Mouse (Mus musculus) T-cell, adult 2 months (primary cell): ENCODE results near the gene Ppm1l.

Source experiments
- DNase-seq: peaks from one replicate; pipeline ENCODE4 v3.0.0; 2022; ENCODE audit warnings: low spot score

Ppm1l gene

GRCm38 (mm10) chr3:69340486-69340885 lies 23.8 kb downstream of the Ppm1l start:
- DNase-seq, result no peak

DNA sequence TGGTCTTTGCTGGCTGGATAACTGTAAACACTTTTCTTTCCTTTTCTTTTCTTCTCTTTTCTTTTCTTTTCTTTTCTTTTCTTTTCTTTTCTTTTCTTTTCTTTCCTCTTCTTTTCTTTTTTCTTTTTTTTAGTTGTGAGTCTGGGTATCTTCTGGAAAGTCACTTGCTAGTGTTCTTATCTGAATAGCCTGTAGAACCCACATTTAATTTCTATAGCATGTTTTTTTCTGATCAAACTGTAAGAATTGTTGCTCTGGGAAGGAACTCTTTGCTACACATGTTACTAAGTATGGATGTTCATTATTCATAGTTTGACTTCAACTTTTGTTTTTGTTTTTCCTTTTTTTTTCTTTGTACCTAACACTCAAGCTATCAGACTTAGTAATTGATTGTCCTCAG lies 24.3 kb downstream of the Ppm1l start:
- DNase-seq, result no peak

DNA sequence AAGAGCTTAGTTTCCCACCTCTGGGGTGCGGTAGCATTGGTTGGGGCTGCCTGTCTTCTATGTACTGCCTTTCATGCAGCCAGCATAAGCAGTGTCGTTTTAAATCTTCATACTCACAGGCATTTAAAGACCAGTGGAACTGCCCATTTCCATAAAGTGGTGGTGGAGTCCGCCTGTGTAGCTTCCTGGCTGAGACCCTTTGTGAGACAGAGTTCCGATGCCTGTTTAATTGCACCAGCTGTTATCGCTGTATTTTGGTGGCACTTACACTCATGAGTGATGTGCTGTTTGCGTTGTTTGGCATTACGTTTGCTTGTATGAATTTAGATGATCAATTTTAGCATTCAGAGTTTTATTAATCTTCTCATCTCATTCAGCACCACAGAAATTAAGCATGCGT lies 24.9 kb downstream of the Ppm1l start:
- DNase-seq, result no peak

DNA sequence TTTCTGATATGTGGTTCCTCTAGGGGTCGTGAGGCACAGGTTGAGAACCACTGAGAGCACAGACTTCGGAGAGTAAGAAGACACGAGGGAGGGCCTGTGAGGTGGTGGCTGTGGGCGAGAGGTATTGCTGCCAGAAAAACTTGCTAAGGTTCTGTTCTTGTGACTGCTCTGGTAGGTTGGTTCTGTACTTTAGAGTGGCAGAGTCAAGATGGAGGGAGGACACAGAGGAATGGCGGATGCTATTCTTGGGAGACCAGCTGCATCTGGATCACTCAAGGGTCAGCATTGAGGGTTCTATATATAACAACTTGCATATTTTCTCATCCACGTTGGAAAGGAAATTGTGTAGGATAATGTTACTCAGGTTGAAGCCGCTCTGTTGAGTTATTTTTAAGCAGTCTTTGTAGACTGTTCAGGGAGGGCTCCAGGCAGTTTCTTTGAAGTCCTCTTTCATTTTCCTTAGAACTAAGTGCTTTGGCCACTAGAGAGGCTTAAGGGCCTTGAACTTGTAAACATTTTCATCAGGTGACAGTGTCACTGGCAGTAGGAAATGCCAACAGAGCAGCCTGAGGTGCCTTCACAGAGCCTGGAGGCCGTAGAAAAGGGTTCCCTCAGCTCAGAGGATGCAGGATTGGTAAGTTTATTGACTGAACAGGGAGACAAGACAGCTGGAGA lies 25.7 kb downstream of the Ppm1l start:
- DNase-seq, result no peak

DNA sequence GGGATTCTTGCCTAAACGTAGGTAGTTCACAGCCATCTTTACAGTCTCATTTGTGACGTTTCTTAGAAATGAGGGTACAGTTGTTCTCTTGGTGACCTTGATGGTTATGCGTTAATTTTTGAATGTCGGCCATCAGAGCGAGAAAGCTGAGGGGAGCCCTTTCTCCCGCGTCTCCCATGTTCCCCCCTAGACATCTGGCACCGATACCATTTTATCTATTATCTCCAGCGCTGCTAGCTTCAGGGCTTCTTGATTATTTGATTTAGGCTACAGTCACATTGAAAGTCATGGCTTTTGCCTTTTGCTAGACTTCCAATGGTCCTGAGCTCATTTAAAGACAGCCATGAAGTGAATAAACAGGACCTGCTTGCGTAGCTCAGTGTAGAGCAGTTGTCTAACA lies 26.5 kb downstream of the Ppm1l start:
- DNase-seq, result no peak

GRCm38 (mm10) chr3:69346514-69346913 lies 29.9 kb downstream of the Ppm1l start:
- DNase-seq, result no peak

DNA sequence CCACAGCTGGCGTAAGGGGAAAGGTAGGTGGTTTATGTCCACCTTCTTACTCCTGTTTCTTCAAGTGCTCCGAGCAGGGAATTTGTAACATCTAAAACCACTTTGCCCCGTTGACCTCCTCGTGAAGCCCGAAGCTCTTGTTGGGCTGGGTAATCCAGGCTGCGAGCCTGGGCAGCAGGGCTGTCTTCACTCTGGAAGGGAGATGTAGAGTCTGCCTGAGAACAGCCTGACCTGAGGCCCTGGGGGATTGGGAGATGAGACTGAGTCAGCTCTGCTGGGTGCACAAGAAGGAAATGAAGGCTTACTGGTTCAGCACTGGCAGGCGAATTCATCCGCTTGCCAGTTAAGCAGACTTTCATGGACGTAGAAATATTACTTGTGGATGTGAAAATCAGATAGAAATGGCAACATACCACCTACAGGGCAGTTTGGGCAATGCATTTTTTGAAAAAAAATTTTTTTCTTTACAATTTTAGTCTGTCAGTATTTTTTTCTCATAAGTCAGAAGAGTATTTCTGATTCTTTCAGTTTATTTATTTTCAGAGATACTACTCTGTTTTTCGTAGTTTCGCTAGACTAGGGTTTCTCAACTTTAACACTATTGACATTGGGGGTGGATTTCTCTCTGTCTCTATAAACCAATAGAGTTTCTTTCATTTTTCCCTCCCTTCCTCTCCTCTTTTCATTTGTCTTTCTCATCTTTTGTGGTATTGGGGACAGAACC lies 31.7 kb downstream of the Ppm1l start:
- DNase-seq, result no peak

GRCm38 (mm10) chr3:69348921-69349237 lies 32.2 kb downstream of the Ppm1l start:
- no peak for DNase-seq

DNA sequence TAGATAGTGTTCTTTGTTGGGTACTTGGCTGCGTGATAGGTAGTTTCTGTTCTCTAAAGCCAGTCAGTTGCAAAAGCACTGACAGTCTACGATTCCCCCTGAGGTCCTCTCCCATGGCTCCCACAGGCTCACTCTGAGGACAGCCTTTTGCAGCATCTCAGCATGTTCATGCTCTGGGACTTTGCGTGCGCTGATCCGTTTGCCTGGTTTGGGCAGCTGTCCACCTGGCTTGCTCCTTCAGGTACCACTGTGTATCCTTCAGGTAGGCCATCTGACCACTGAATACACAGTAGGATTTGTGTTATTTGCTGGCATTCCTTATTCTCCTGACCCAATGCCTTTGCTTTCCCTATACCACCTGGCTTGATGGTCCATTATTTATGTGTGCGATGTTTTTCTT lies 33.3 kb downstream of the Ppm1l start:
- no peak for DNase-seq

DNA sequence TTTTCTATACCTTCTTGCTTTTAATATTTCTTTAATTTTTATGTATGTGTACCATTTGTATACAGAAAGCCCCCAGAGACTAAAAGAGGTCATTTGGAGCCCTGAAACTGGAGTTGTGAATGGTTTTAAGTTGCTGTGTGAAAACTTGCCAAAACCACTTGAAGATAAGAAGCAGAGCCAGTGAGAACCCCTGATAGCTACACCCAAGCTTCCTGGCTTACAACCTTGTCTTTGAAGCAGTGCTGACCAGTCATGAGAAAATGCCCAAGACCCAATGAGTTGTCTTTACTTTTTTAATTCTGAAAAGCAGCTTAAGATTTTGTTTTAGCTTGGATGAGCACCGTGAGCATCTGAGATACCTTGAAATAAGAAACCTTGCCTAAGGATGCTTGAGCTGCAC lies 35.5 kb downstream of the Ppm1l start:
- DNase-seq, result no peak

- DNase-seq, result no peak
Observed at GRCm38 (mm10) chr3:69354681-69355080, 38.0 kb downstream of the Ppm1l start.

- DNase-seq, result no peak
Observed at GRCm38 (mm10) chr3:69356078-69356665, 39.5 kb downstream of the Ppm1l start.

DNA sequence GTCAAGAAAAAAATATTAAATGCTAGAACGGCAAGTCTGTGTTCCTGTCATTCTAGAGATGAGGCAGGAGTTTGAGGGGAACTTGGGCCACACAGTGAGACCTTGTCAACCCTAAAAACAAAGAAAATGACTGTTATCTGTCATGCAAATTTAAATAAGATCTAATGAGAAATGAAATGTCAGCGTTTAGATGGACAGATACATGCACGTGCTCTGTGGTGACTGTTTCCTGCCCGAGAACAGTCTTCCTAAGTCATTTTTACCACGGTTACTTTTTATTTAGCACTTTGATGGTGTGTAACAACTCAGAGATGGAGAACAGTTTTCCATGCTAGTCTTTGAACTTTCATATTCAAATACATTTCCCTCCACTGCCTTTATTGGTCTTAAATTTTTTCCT lies 40.1 kb downstream of the Ppm1l start:
- DNase-seq, result no peak

GRCm38 (mm10) chr3:69357897-69358619 lies 41.4 kb downstream of the Ppm1l start:
- no peak for DNase-seq

DNA sequence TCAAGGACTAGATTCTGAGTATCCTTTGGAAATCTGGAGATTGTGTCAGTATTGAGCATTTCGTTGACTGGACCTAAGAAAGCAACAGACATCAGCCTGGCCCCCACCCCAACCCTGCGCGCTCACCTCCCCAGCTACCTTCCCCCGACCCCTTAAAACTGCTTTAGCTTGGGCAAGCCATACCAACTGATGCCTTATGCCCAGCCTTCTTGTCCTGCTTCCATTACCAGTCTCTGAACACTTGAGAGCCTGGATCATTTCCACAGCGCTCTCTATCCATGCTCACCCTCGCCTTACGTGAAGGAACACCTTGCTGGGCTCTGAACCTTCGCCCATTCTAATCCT lies 41.9 kb downstream of the Ppm1l start:
- DNase-seq, result no peak

GRCm38 (mm10) chr3:69360263-69360895 lies 43.7 kb downstream of the Ppm1l start:
- DNase-seq, result no peak

DNA sequence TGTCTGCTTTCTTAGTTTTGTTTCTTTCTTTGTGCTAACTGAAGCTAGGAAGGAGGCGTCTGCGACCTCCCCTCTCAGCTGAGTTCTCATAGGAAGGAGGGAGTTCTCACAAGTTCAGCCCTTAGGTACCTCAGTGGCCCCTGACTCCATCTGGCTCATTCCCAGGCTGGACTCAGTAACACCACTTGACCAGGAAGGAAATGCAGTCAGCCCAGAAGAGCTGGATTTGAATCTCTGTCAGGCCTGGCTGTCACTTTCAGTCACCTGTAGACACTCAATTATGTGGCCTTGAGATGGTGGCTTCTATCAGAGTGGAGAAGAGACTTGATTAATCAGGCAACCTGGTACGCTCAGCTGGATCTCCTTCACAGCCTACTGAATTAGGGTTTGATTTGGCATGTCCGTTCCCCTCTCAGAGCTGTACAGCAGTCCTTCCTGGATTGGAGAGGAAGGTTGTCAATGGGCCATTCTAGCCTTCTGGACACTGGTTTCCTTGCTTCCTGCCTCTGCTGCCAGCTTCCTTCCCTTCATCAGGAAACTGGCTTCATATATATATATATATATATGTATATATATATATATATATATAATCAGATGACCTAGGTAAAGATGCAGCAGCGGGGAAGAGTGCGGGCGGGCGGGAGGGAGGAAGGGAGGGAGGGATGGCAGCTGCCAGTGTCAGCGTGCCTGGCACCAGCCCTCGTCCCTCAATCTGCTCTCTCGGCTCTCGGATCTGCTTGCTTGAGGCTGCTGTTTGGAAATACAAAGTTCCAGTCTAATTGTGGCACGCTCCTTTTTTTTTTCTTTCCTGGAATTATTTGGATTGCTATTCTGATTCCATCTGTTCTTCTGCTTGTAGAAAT lies 45.1 kb downstream of the Ppm1l start:
- no peak for DNase-seq

GRCm38 (mm10) chr3:69362350-69362790 lies 45.7 kb downstream of the Ppm1l start:
- DNase-seq, result no peak

DNA sequence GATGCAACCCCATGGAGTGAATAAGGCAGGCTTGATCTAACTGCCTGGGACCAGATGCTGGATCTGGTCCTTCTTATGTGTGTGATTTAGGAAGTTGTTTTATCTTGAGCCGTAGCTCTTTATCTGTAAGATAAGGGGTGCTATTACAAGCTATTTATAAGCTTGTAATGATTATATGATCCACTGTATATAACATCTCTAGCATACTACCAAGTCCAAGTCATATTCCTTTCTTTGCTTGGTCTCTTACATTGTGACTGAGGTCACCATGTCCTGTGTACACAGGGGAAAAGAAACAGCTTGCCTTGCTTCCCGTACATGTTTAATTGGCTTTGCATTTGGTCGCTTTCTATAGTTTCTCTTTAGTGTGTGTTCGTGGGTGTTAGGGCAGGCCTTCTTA lies 46.2 kb downstream of the Ppm1l start:
- DNase-seq, result no peak

GRCm38 (mm10) chr3:69364151-69364550 lies 47.5 kb downstream of the Ppm1l start:
- no peak for DNase-seq

GRCm38 (mm10) chr3:69367916-69368315 lies 51.3 kb downstream of the Ppm1l start:
- no peak for DNase-seq

GRCm38 (mm10) chr3:69372731-69373130 lies 56.1 kb downstream of the Ppm1l start:
- DNase-seq, result no peak
